Mouse (Mus musculus) MEL (cell line): Measurements from ENCODE around the gene Ggct. TPM values are rescaled to one million over a fixed set of nuclear protein-coding genes. Genes with fewer than 3 reads are reported as not detected.

ENCODE experiments used
- DNase-seq: peaks from one replicate; pipeline ENCODE4 v3.0.0; 2011; ENCODE audit warnings: low read depth, low spot score
- H3K27ac ChIP-seq: 2 replicates; pipeline ENCODE4 v1.5.1; 2012; ENCODE audit warnings: low read depth, mild to moderate bottlenecking, control low read depth, low read length, moderate library complexity; ENCODE audit not compliant: control insufficient read depth
- H3K27me3 ChIP-seq, 2 experiments: fragments of 150-350 bp in 1 of 2; sonication (generic) in 1 of 2; 2 replicates each; pipeline ENCODE4 v1.6.1; 2012; ENCODE audit warnings: low read length in 2 of 2, mild to moderate bottlenecking in 2 of 2, improper control_type of control experiment in 1 of 2, moderate library complexity in 1 of 2; ENCODE audit not compliant: insufficient read depth in 2 of 2, control insufficient read depth in 1 of 2
- H3K36me3 ChIP-seq, 2 experiments: 2 replicates each; pipeline ENCODE4 v1.6.1; 2012 to 2014; ENCODE audit warnings: low read length in 2 of 2, improper control_type of control experiment in 1 of 2, inconsistent platforms in 1 of 2, mild to moderate bottlenecking in 1 of 2; ENCODE audit not compliant: insufficient read depth in 2 of 2, control insufficient read depth in 1 of 2
- H3K4me1 ChIP-seq, 2 experiments: fragments of 150-350 bp in 1 of 2; sonication (generic) in 1 of 2; 2 replicates each; pipeline ENCODE4 v1.6.1; 2012; ENCODE audit warnings: low read length in 2 of 2, improper control_type of control experiment in 1 of 2, mild to moderate bottlenecking in 1 of 2; ENCODE audit not compliant: insufficient read depth in 2 of 2, control insufficient read depth in 1 of 2
- H3K4me3 ChIP-seq, 2 experiments: fragments of 150-350 bp in 1 of 2; sonication (generic) in 1 of 2; 2 replicates each; pipeline ENCODE4 v1.5.1; 2012; ENCODE audit warnings: low read depth in 2 of 2, low read length in 2 of 2, mild to moderate bottlenecking in 2 of 2, moderate library complexity in 2 of 2, control low read depth in 1 of 2, improper control_type of control experiment in 1 of 2; ENCODE audit not compliant: control insufficient read depth in 1 of 2, insufficient read depth in 1 of 2
- H3K79me2 ChIP-seq: 2 replicates; pipeline ENCODE4 v1.6.1; 2012; ENCODE audit warnings: mild to moderate bottlenecking, low read length, moderate library complexity; ENCODE audit not compliant: control insufficient read depth, poor library complexity, insufficient read depth
- H3K9ac ChIP-seq: 2 replicates; pipeline ENCODE4 v1.6.1; 2012; ENCODE audit warnings: low read depth, mild to moderate bottlenecking, control low read depth, low read length, moderate library complexity; ENCODE audit not compliant: control insufficient read depth, poor library complexity, severe bottlenecking
- H3K9me3 ChIP-seq: fragments of 150-350 bp; sonication (generic); replicated peaks from 2 replicates; pipeline ENCODE4 v1.6.1; 2012; ENCODE audit warnings: mild to moderate bottlenecking, low read length, improper control_type of control experiment, moderate library complexity; ENCODE audit not compliant: insufficient read depth
- CHD1 ChIP-seq: IDR thresholded peaks from 2 replicates; pipeline ENCODE4 v1.6.1; 2012; ENCODE audit warnings: low read depth, mild to moderate bottlenecking, inconsistent platforms, low read length, improper control_type of control experiment
- CTCF ChIP-seq, 3 experiments: IDR thresholded peaks in 2 of 3; conservative IDR thresholded peaks in 1 of 3; 2 replicates each; pipeline ENCODE4 v1.5.1; 2011 to 2012; ENCODE audit warnings: low read length in 3 of 3, low read depth in 2 of 3, mild to moderate bottlenecking in 2 of 3, improper control_type of control experiment in 1 of 3, inconsistent platforms in 1 of 3, mixed read lengths in 1 of 3, moderate library complexity in 1 of 3; ENCODE audit not compliant: control insufficient read depth in 1 of 3, insufficient read depth in 1 of 3, poor library complexity in 1 of 3, severe bottlenecking in 1 of 3
- GABPA ChIP-seq: IDR thresholded peaks from 2 replicates; pipeline ENCODE4 v1.6.1; 2012; ENCODE audit warnings: low read depth, mild to moderate bottlenecking, inconsistent platforms, low read length, improper control_type of control experiment, moderate library complexity
- KAT2A ChIP-seq: conservative IDR thresholded peaks from 2 replicates; pipeline ENCODE4 v1.6.1; 2012; ENCODE audit warnings: low read depth, low read length, improper control_type of control experiment, inconsistent platforms
- MAFK ChIP-seq: IDR thresholded peaks from 2 replicates; pipeline ENCODE4 v1.6.1; 2011; ENCODE audit warnings: low read depth, mild to moderate bottlenecking, low read length, improper control_type of control experiment, borderline replicate concordance
- MEF2A ChIP-seq: IDR thresholded peaks from 2 replicates; pipeline ENCODE4 v1.6.1; 2014; ENCODE audit warnings: low read depth, mild to moderate bottlenecking, inconsistent platforms, low read length, improper control_type of control experiment; ENCODE audit not compliant: poor library complexity, insufficient replicate concordance, severe bottlenecking; ENCODE audit errors: extremely low read depth
- MYB ChIP-seq: IDR thresholded peaks from 2 replicates; pipeline ENCODE4 v1.6.1; 2011; ENCODE audit warnings: mild to moderate bottlenecking, low read depth, low read length, improper control_type of control experiment
- MYC ChIP-seq: IDR thresholded peaks from 2 replicates; pipeline ENCODE4 v1.6.1; 2011; ENCODE audit warnings: low read depth, mild to moderate bottlenecking, low read length, improper control_type of control experiment, moderate library complexity
- NELFE ChIP-seq: IDR thresholded peaks from 2 replicates; pipeline ENCODE4 v1.6.1; 2011; ENCODE audit warnings: low read depth, low read length, improper control_type of control experiment
- SMC3 ChIP-seq: IDR thresholded peaks from 2 replicates; pipeline ENCODE4 v1.6.1; 2011; ENCODE audit warnings: low read depth, low read length, improper control_type of control experiment
- TAL1 ChIP-seq: IDR thresholded peaks from 2 replicates; pipeline ENCODE4 v1.6.1; 2012; ENCODE audit warnings: mild to moderate bottlenecking, inconsistent platforms, low read length, moderate library complexity, mixed read lengths
- USF1 ChIP-seq: IDR thresholded peaks from 2 replicates; pipeline ENCODE4 v1.6.1; 2014; ENCODE audit warnings: low read depth, mild to moderate bottlenecking, inconsistent platforms, low read length, improper control_type of control experiment, moderate library complexity
- USF2 ChIP-seq, 2 experiments: IDR thresholded peaks; 2 replicates each; pipeline ENCODE4 v1.6.1; 2011 to 2012; ENCODE audit warnings: improper control_type of control experiment in 2 of 2, low read length in 2 of 2, borderline replicate concordance in 1 of 2, inconsistent platforms in 1 of 2, low read depth in 1 of 2, mild to moderate bottlenecking in 1 of 2; ENCODE audit not compliant: insufficient read depth in 1 of 2
- ZC3H11A ChIP-seq: IDR thresholded peaks from 2 replicates; pipeline ENCODE4 v1.6.1; 2012; ENCODE audit warnings: low read depth, mild to moderate bottlenecking, inconsistent platforms, low read length, improper control_type of control experiment
- ZKSCAN1 ChIP-seq: IDR thresholded peaks from 2 replicates; pipeline ENCODE4 v1.6.1; 2012; ENCODE audit warnings: low read depth, mild to moderate bottlenecking, inconsistent platforms, low read length, improper control_type of control experiment, moderate library complexity
- ZMIZ1 ChIP-seq: IDR thresholded peaks from 2 replicates; pipeline ENCODE4 v1.6.1; 2012; ENCODE audit warnings: low read depth, mild to moderate bottlenecking, inconsistent platforms, low read length, improper control_type of control experiment, moderate library complexity
- ZNF384 ChIP-seq: IDR thresholded peaks from 2 replicates; pipeline ENCODE4 v1.6.1; 2012; ENCODE audit warnings: low read depth, mild to moderate bottlenecking, inconsistent platforms, low read length, improper control_type of control experiment
- polyA plus RNA-seq, 2 experiments: library from polyadenylated mRNA; stranded (reverse) in 1 of 2; unstranded in 1 of 2; fragments of >175 nt in 1 of 2; fragments of >200 nt in 1 of 2; gene quantifications; 2 replicates each; pipeline versions ENCODE4 v1.2.1 to v1.2.4; 2012; ENCODE audit warnings: low replicate concordance in 2 of 2, low read depth in 1 of 2; ENCODE audit not compliant: insufficient read length in 2 of 2, insufficient read depth in 1 of 2, missing spikeins in 1 of 2
- total RNA-seq: library from RNA; depleted of rRNA; stranded (reverse); fragments of 300-350 nt; gene quantifications from 2 replicates; pipeline ENCODE4 v1.2.3, GENCODE M21; 2012

Gene Ggct
- total and polyA plus RNA-seq, 3 experiments: 23.7 to 41.6 TPM; not detected in 1

- H3K4me3 ChIP-seq: no peak overlapping the region
- DNase-seq: no peak
- no peaks in the 10 kb centered on the region for H3K9me3 ChIP-seq
- H3K27me3 ChIP-seq: no peaks in the 10 kb centered on the region
- no peak overlapping the region for H3K27ac ChIP-seq
- no peaks in the 10 kb centered on the region for H3K36me3 ChIP-seq
- TF ChIP-seq NELFE (no peak), MYB (no peak), MEF2A (no peak), USF1 (no peak)
- H3K9ac ChIP-seq: no peak overlapping the region
- 0 out of 4 replicates have a peak, but pooled peaks cover 0 to 2% of the 10 kb centered on the region in 2 experiments for H3K4me1 ChIP-seq
- no peaks in the 10 kb centered on the region for H3K79me2 ChIP-seq
These were observed 48.2 kb downstream of the Ggct start for GRCm38 (mm10) chr6:54944551-54944950.

- TF ChIP-seq NELFE: no peak
- no peak for TF ChIP-seq ZMIZ1
- TF ChIP-seq MEF2A: no peak
- TF ChIP-seq ZC3H11A: no peak
- no peak for TF ChIP-seq CHD1
- no peak for TF ChIP-seq MAFK
- TF ChIP-seq KAT2A: no peak
- TF ChIP-seq ZKSCAN1: no peak
- no peak for TF ChIP-seq GABPA
- no peak for TF ChIP-seq MYC
- TF ChIP-seq SMC3: no peak
- TF ChIP-seq TAL1: no peak
- no peak for TF ChIP-seq USF1
- no peak for TF ChIP-seq ZNF384
- no peak for TF ChIP-seq USF2 (IDR thresholded peaks at IDR 0.05; ENCODE audit: borderline replicate concordance in 1 of 2, insufficient read depth in 1 of 2, low read depth in 1 of 2, low read length in 2 of 2)
- TF ChIP-seq CTCF (IDR thresholded peaks at IDR 0.05 in 2 of 3, conservative IDR thresholded peaks at IDR 0.05 in 1 of 3; ENCODE audit: control insufficient read depth in 1 of 3, insufficient read depth in 1 of 3, low read depth in 2 of 3, low read length in 3 of 3, poor library complexity in 1 of 3, severe bottlenecking in 1 of 3): no peak
- TF ChIP-seq, all 39 proteins: peak for 0
- Histone ChIP-seq H3K4me3 (no peak overlapping the region), H3K27me3 (no peaks in the 10 kb centered on the region), H3K9me3 (no peaks in the 10 kb centered on the region), H3K36me3 (no peaks in the 10 kb centered on the region), H3K9ac (no peak overlapping the region), H3K79me2 (no peaks in the 10 kb centered on the region), H3K4me1 (0 out of 4 replicates have a peak, but pooled peaks cover 0 to under 1% of the 10 kb centered on the region in 2 experiments), H3K27ac (no peak overlapping the region)
- DNase-seq: no peak
These were observed 49.0 kb downstream of the Ggct start for GRCm38 (mm10) chr6:54943753-54944152.
